Mouse (Mus musculus) stomach, embryonic 16.5 days (tissue): ENCODE data around the gene Zdhhc7. TPM values are rescaled to one million over a fixed set of nuclear protein-coding genes. Genes with fewer than 3 reads are reported as not detected.

ENCODE experiments used
- ATAC-seq: fragments of 200-750 bp; cut with Nextera tagmentation; 2 replicates; pipeline ENCODE4 v1.8.0; 2017; ENCODE audit warnings: moderate number of reproducible peaks, moderate TSS enrichment; ENCODE audit not compliant: insufficient read depth, low FRiP score
- H3K27ac ChIP-seq: fragments of 300-500 bp; sonication (generic); 2 replicates; pipeline ENCODE4 v1.5.1; 2014; ENCODE audit warnings: low read length
- H3K27me3 ChIP-seq: fragments of 300-500 bp; sonication (generic); 2 replicates; pipeline ENCODE4 v1.6.1; 2014; ENCODE audit warnings: low read length, control low read depth, mixed read lengths; ENCODE audit not compliant: control insufficient read depth, insufficient read depth
- H3K36me3 ChIP-seq: fragments of 300-500 bp; sonication (generic); 2 replicates; pipeline ENCODE4 v1.6.1; 2014; ENCODE audit warnings: low read length; ENCODE audit not compliant: control insufficient read depth, insufficient read depth
- H3K4me1 ChIP-seq: fragments of 300-500 bp; sonication (generic); 2 replicates; pipeline ENCODE4 v1.6.1; 2014; ENCODE audit warnings: low read length, control low read depth, mixed read lengths; ENCODE audit not compliant: control insufficient read depth, insufficient read depth
- H3K4me2 ChIP-seq: fragments of 300-500 bp; sonication (generic); 2 replicates; pipeline ENCODE4 v1.6.1; 2014; ENCODE audit warnings: low read depth, low read length, mixed read lengths
- H3K4me3 ChIP-seq: fragments of 300-500 bp; sonication (generic); replicated peaks from 2 replicates; pipeline ENCODE4 v1.5.1; 2014; ENCODE audit warnings: mild to moderate bottlenecking, low read length
- H3K9ac ChIP-seq: fragments of 300-500 bp; sonication (generic); 2 replicates; pipeline ENCODE4 v1.6.1; 2014; ENCODE audit warnings: low read length
- H3K9me3 ChIP-seq: fragments of 300-500 bp; sonication (generic); replicated peaks from 2 replicates; pipeline ENCODE4 v1.6.1; 2016; ENCODE audit warnings: low read length, control low read depth; ENCODE audit not compliant: control insufficient read depth
- WGBS: fragments of 180-500 bp; shearing (Covaris S2); extraction: QIAGEN DNeasy Blood & Tissue Kit; methylation state at CpG from one replicate; pipeline ENCODE4 v1.1.7; 2014; 5-methylcytosine and 5-hydroxymethylcytosine counted together
- polyA plus RNA-seq: library from polyadenylated mRNA; unstranded; fragments of >200 nt; fragmentation: Nextera tagmentation; extraction: Ambion mirVana; gene quantifications from 2 replicates; pipeline ENCODE4 v1.2.1, GENCODE M21; 2015

The Zdhhc7 gene
- polyA plus RNA-seq, 1 experiment from 2014 or later: 31.1 TPM

DNA sequence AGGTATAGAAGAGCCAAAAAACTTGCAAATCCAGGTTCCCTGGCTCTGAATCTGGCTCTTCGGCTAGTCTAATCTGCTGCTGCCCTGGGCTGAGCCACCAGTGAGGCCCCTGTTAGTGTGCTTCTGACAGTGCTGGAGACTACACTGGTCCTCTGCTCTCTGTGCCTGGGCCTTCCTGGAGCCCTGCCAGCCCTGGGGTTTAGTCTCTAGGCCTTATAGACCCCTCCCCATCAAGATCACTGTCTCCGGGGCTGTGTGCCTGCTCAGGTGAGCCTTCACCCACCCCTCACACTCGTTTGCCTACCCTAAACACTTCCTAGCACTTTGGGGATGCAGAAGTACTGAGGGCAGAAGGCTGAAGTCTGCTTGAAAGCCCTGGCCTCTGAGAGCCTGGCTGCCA is 18.1 kb upstream of the Zdhhc7 start:
- Histone ChIP-seq H3K9me3 (no peaks in the 10 kb centered on the region), H3K36me3 (no peaks in the 10 kb centered on the region), H3K9ac (0 out of 2 replicates have a peak overlapping the region, but pooled peaks have one; percentile 19), H3K4me3 (no peak overlapping the region), H3K4me1 (peaks cover 8% of the 10 kb centered on the region), H3K27me3 (peaks cover 16% of the 10 kb centered on the region), H3K4me2 (no peak overlapping the region), H3K27ac (no peak overlapping the region)
- 57% methylated on average over 3 of the region's 3 CpGs for WGBS
- no peak for ATAC-seq

DNA sequence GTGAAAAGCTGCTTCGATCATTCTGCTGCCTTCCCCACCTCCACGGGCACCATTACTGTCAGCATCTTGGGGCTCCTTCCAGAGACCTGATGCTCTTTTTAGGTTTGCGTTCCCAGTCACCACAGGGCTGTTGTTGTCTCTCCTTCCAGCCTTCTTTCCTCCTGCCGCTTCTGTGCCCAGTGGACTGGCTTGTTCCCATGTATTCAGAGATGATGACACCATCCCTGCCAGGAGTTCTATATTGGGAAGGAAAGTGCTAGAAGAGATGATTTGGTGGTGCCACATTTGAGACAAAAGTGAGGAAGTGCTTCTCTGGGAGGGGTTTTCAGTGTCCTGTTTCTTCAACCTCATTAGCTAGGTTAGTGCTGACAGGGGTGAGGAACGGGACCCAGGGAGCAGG is 17.6 kb upstream of the Zdhhc7 start:
- Histone ChIP-seq H3K4me1 (peaks cover 5% of the 10 kb centered on the region), H3K4me2 (no peak overlapping the region), H3K9me3 (no peaks in the 10 kb centered on the region), H3K27me3 (peaks cover 16% of the 10 kb centered on the region), H3K36me3 (no peaks in the 10 kb centered on the region), H3K4me3 (no peak overlapping the region), H3K9ac (no peak overlapping the region), H3K27ac (no peak overlapping the region)
- 73% methylated on average over 5 of the region's 5 CpGs for WGBS
- no peak for ATAC-seq

DNA sequence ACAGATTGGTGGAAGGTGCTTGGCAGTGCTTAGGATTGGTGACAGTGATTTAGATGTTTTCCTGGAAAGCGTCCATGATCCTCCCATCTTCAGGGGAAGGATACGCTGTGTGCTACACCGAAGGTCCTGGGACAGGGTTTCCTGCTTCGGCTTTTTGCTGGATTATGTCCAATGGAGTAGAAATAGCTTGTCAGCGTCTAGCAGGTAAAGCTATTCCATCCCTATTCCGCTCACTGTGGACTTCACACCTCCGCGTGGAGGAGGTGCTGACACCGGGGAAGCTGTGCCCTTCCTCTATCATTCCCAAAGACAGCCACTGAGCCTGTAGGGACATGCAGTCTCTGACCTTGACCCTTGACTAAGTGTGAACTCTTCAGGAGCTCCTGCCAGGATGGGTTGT is 16.9 kb upstream of the Zdhhc7 start:
- no peak for ATAC-seq
- Histone ChIP-seq H3K4me2 (no peak overlapping the region), H3K27ac (no peak overlapping the region), H3K27me3 (peaks cover 16% of the 10 kb centered on the region), H3K4me1 (peaks cover 5% of the 10 kb centered on the region), H3K4me3 (no peak overlapping the region), H3K9me3 (no peaks in the 10 kb centered on the region), H3K9ac (no peak overlapping the region), H3K36me3 (no peaks in the 10 kb centered on the region)
- WGBS: 71% methylated on average over 9 of the region's 9 CpGs

- Histone ChIP-seq H3K9ac (no peak overlapping the region), H3K36me3 (no peaks in the 10 kb centered on the region), H3K4me2 (no peak overlapping the region), H3K4me1 (peaks cover 11% of the 10 kb centered on the region), H3K9me3 (no peaks in the 10 kb centered on the region), H3K27ac (no peak overlapping the region), H3K4me3 (no peak overlapping the region), H3K27me3 (peaks cover 16% of the 10 kb centered on the region)
- WGBS: 69% methylated on average over 7 of the region's 7 CpGs
- no peak for ATAC-seq
Measured at GRCm38 (mm10) chr8:120116600-120116999, 15.3 kb upstream of the Zdhhc7 start.

DNA sequence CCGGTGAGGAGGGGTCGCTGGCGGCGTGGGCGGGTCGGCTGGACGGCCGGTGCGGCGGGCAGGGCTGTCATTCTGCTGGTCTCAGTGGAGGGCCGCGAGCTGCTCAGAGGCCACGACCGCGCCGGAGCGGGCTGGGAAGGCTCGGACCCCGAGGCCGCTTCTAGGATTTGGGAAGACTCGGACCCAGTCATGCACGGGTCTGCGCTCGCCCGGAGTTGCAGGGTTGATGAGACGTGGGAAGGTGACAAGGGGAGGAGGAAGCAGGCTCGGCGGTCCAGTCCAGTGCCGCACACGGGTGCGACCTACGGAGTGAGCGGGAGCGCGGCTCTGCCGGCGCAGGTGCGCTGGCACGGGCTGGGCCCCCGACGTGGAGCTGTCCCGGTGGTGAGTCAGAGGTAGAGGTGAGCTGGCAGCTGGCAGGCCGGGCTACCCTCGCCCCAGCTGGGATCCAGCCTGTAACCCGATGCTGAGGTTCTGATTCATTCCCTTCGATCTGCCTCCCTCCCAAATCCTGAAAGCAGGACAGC is 13.1 kb upstream of the Zdhhc7 start:
- Histone ChIP-seq H3K36me3 (no peaks in the 10 kb centered on the region), H3K4me1 (peaks cover 11% of the 10 kb centered on the region), H3K9me3 (no peaks in the 10 kb centered on the region), H3K27ac (peak overlapping the region; percentile 55), H3K9ac (peak overlapping the region; percentile 80), H3K4me2 (peak overlapping the region; percentile 97), H3K4me3 (peak overlapping the region; percentile 76), H3K27me3 (peaks cover 16% of the 10 kb centered on the region)
- peak; percentile 30 for ATAC-seq
- WGBS: under 1% methylated on average over 46 of the region's 46 CpGs

DNA sequence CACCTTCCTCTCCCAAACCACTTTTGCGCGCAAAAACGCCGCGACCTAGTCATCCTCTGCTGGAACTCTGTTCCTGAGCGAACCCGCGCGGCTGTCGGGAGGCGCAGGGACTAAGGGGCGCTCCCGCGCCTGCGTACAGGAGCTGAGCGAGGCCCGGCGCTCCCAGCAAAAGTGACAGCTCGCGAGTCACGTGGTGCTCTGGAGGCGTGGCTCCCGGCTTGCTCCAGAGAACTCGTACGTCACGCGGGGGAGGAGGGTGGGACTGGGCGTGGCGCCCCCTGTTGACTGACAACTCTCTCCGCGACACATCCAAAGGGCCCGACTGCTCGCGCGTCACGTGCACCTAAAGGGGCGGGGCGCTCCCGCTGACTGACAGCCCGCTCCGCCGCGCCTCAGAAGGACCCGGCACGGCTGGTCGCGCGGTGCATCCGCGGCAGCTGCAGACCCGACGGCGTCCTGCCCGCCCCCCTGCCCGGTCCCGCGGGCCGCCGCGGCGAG is 12.5 kb upstream of the Zdhhc7 start, which contains the start of gene 6430548M08Rik:
TSS of gene 6430548M08Rik (plus strand) at position 395 of the 498 bp plus-strand sequence.
- Histone ChIP-seq H3K4me1 (peaks cover 11% of the 10 kb centered on the region), H3K27me3 (peaks cover 16% of the 10 kb centered on the region), H3K9ac (peak within 1 kb of the TSS; percentile 80), H3K36me3 (no peaks in the 10 kb centered on the region), H3K9me3 (no peaks in the 10 kb centered on the region), H3K4me3 (peak within 1 kb of the TSS; percentile 76), H3K27ac (peak within 1 kb of the TSS; percentile 98), H3K4me2 (peak within 1 kb of the TSS; percentile 97)
- peak; percentile 96 for ATAC-seq
- WGBS: under 1% methylated on average over 54 of the region's 61 CpGs

- Histone ChIP-seq H3K4me2 (peak overlapping the region; percentile 80), H3K36me3 (no peaks in the 10 kb centered on the region), H3K4me3 (peak overlapping the region; percentile 76), H3K4me1 (peaks cover 11% of the 10 kb centered on the region), H3K27ac (peak overlapping the region; percentile 98), H3K9ac (peak overlapping the region; percentile 79), H3K27me3 (peaks cover 16% of the 10 kb centered on the region), H3K9me3 (no peaks in the 10 kb centered on the region)
- WGBS: under 1% methylated on average over 10 of the region's 10 CpGs
- peak; percentile 45 for ATAC-seq
Measured at GRCm38 (mm10) chr8:120113306-120113705, 12.0 kb upstream of the Zdhhc7 start.

GRCm38 (mm10) chr8:120112535-120112934 is 11.3 kb upstream of the Zdhhc7 start:
- peak overlapping the region; percentile 80; the same call in 1 of the 2 replicates for H3K4me2 ChIP-seq
- H3K9me3 ChIP-seq: no peaks in the 10 kb centered on the region
- H3K4me1 ChIP-seq: peaks cover 11% of the 10 kb centered on the region
- H3K36me3 ChIP-seq: no peaks in the 10 kb centered on the region
- H3K27ac ChIP-seq: peak overlapping the region; percentile 98
- no peak for ATAC-seq
- WGBS: 80% methylated on average over 5 of the region's 5 CpGs
- H3K4me3 ChIP-seq: no peak overlapping the region
- H3K9ac ChIP-seq: 0 out of 2 replicates have a peak overlapping the region, but pooled peaks have one; percentile 79
- peaks cover 16% of the 10 kb centered on the region for H3K27me3 ChIP-seq

- H3K36me3 ChIP-seq: no peaks in the 10 kb centered on the region
- no peak overlapping the region for H3K27ac ChIP-seq
- no peak overlapping the region for H3K9ac ChIP-seq
- no peak for ATAC-seq
- H3K4me1 ChIP-seq: peaks cover 11% of the 10 kb centered on the region
- no peaks in the 10 kb centered on the region for H3K9me3 ChIP-seq
- H3K4me3 ChIP-seq: no peak overlapping the region
- H3K4me2 ChIP-seq: no peak overlapping the region
- 63% methylated on average over 4 of the region's 4 CpGs for WGBS
- H3K27me3 ChIP-seq: peaks cover 14% of the 10 kb centered on the region
Measured at GRCm38 (mm10) chr8:120111382-120111781, 10.1 kb upstream of the Zdhhc7 start.
